Mouse (Mus musculus): Measurements from ENCODE around the gene Pdlim3.

DNA sequence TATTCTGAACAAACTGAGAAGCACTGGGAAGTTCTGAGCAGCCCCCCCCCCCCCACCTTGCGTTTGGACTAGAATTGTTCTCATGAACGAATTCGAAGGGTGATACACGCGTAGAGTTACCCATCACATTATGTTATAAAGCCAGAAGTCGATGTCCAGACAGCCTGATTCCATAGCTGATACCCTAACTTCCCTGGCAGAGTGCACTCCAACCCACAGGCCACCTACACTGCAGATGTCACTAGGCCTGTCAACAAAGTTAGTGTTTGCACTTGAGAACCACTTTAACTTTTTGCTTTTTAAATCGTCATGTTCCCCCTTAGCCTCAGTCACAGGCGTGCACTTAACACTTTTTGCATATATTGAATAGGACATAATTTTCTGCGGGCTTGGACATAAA is 51.7 kb downstream of the Pdlim3 start:
- TF ChIP-seq CTCF (IDR thresholded peaks at IDR 0.05; ENCODE audit: control insufficient read depth, insufficient read depth, insufficient replicate concordance, low read depth, low read length) (no peak), POLR2A (IDR thresholded peaks at IDR 0.05; ENCODE audit: control insufficient read depth, low read depth, low read length) (no peak)
